ENCODE assay signal across 10 mouse cellular contexts in the genomic region with DNA sequence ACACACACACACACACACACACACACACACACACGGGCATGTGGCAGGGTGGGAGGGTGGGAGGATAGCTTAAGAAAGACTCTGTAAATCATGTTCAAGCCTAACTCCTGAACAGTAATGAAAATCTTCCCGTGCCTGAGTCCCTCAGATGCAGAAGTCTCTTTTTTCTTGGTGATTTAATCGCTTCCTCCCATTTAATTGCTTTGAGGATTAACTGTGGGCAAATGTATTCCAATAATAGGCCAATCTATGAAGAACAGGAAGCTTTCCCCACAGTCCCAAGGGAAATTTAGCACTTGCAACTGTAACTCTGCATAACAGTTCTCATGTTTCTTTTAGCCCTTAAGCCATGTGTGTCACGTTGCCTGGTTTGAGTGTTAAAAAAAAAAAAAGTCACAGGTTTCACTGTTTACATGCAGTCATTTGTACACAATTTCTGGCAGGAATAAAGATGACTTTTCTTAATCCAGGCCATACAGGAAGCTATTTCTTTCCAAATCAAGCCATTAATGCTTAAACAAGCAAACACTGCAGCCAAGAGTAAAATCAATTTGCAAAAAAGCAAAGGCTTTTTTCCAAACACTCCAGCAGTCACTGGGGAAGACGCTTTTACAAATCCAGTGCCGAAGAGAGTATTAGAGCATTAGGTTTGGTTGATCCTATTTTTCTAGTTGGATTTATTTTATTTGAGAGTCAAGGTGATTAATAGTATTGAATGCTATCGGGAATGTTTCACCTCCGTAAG.
DNase-seq lines count a peak whose midpoint lies in the region; ATAC-seq and TF ChIP-seq lines count a peak whose summit lies in the region.
"Had no signal": no experiment of that assay in that cellular context is flagged by ENCODE, and none has a peak within 500 bp of the region (broad histone marks: within the 10 kb centered on the region; RNA-seq: fewer than 3 reads in every experiment).

No protein-coding gene starts in this region.

- 0 out of 2 replicates have a peak, but pooled peaks have one; percentile 38 for ATAC-seq in neural tube, embryonic 11.5 days (ENCODE audit: insufficient read depth, low FRiP score, low TSS enrichment)
- peak; percentile 73 for ATAC-seq in limb, embryonic 14.5 days (ENCODE audit: low FRiP score, low read depth)

- H3K27me3 ChIP-seq in neural tube, embryonic 11.5 days (ENCODE audit: control insufficient read depth, insufficient read depth, low read length), result no peaks in the 10 kb centered on the region
- H3K27me3 ChIP-seq in limb, embryonic 14.5 days (ENCODE audit: control insufficient read depth, insufficient read depth, low read length), result no peaks in the 10 kb centered on the region
- H3K27me3 ChIP-seq: embryonic facial prominence, embryonic 12.5 days had no signal

- no peak overlapping the region for H3K27ac ChIP-seq in neural tube, embryonic 11.5 days (ENCODE audit: low read depth, low read length)
- no peak overlapping the region for H3K27ac ChIP-seq in limb, embryonic 14.5 days (replicated peaks; ENCODE audit: low read depth, low read length)
- H3K27ac ChIP-seq: embryonic facial prominence, embryonic 12.5 days had no signal

- no peaks in the 10 kb centered on the region for H3K36me3 ChIP-seq in neural tube, embryonic 11.5 days (ENCODE audit: control insufficient read depth, insufficient read depth, low read length)
- H3K36me3 ChIP-seq in limb, embryonic 14.5 days (ENCODE audit: control insufficient read depth, insufficient read depth, low read length), result no peaks in the 10 kb centered on the region
- H3K36me3 ChIP-seq: embryonic facial prominence, embryonic 12.5 days had no signal

- H3K9ac ChIP-seq in neural tube, embryonic 11.5 days (ENCODE audit: low read length), result no peak overlapping the region
- no peak overlapping the region for H3K9ac ChIP-seq in limb, embryonic 14.5 days (ENCODE audit: low read depth, low read length, severe bottlenecking)
- H3K9ac ChIP-seq: embryonic facial prominence, embryonic 12.5 days had no signal

- H3K9me3 ChIP-seq in neural tube, embryonic 11.5 days (ENCODE audit: control insufficient read depth, low read length), result no peaks in the 10 kb centered on the region
- no peaks in the 10 kb centered on the region for H3K9me3 ChIP-seq in limb, embryonic 14.5 days (ENCODE audit: control insufficient read depth, low read length)
- H3K9me3 ChIP-seq: embryonic facial prominence, embryonic 12.5 days had no signal

- 33% methylated on average over 8 of the region's 8 CpGs for WGBS in neural tube, embryonic 11.5 days
- WGBS in limb, embryonic 14.5 days, result 8% methylated on average over 8 of the region's 8 CpGs

- H3K4me1 ChIP-seq in neural tube, embryonic 11.5 days (ENCODE audit: control insufficient read depth, insufficient read depth, low read length), result no peaks in the 10 kb centered on the region
- peaks cover 9% of the 10 kb centered on the region for H3K4me1 ChIP-seq in limb, embryonic 14.5 days (ENCODE audit: control insufficient read depth, insufficient read depth, low read length)

- no peak overlapping the region for H3K4me3 ChIP-seq in neural tube, embryonic 11.5 days (ENCODE audit: low read depth, low read length)
- H3K4me3 ChIP-seq in limb, embryonic 14.5 days (replicated peaks; ENCODE audit: low read length), result no peak overlapping the region
- H3K4me3 ChIP-seq: embryonic facial prominence, embryonic 12.5 days had no signal

- no peak for TF ChIP-seq POLR2A in limb, embryonic 14.5 days (IDR thresholded peaks at IDR 0.05; ENCODE audit: borderline replicate concordance, extremely low read depth, insufficient read depth, insufficient read length)

- DNase-seq in gastrocnemius, adult 18-20 months (ENCODE audit: low spot score), result peak; percentile 26
- no peak for DNase-seq in gastrocnemius, adult 8-10 months (ENCODE audit: low spot score in 2 of 2)
- no peak for DNase-seq in neural tube, embryonic 11.5 days (ENCODE audit: low spot score)
- DNase-seq in neural tube, embryonic 10.5 days (ENCODE audit: extremely low spot score, low spot score), result no peak
- DNase-seq in limb, embryonic 14.5 days (ENCODE audit: low spot score), result peak; percentile 75
- no peak for DNase-seq in layer of hippocampus, postnatal 36 days
- DNase-seq in adrenal gland, postnatal 4 days (ENCODE audit: low spot score in 2 of 2), result no peak
- no peak for DNase-seq in urinary bladder, postnatal 14 days (ENCODE audit: low spot score)
- DNase-seq: lung, postnatal 4 days had no signal

- H3K4me2 ChIP-seq in neural tube, embryonic 11.5 days (ENCODE audit: low read depth), result no peak overlapping the region
- no peak overlapping the region for H3K4me2 ChIP-seq in limb, embryonic 14.5 days (replicated peaks; ENCODE audit: low read depth, low read length, severe bottlenecking)
- H3K4me2 ChIP-seq: embryonic facial prominence, embryonic 12.5 days had no signal

Comparison
In these comparisons a context has a peak if more than half of its experiments do, and no peak if none do; other contexts are left out.
1. DNase-seq: peak in gastrocnemius, adult 18-20 months (single experiment) and limb, embryonic 14.5 days (single experiment); none in gastrocnemius, adult 8-10 months (0 of 2), neural tube, embryonic 11.5 days (single experiment), neural tube, embryonic 10.5 days (single experiment), layer of hippocampus, postnatal 36 days (0 of 2), adrenal gland, postnatal 4 days (0 of 2) and urinary bladder, postnatal 14 days (single experiment).